Mouse (Mus musculus): ENCODE measurements at regions not wholly inside any gene's neighbourhood (a gene's known extent, or its start where the extent isn't known, plus 50 kb on each side); places are given as distances from the start of the nearest gene placed in this dataset.

DNA sequence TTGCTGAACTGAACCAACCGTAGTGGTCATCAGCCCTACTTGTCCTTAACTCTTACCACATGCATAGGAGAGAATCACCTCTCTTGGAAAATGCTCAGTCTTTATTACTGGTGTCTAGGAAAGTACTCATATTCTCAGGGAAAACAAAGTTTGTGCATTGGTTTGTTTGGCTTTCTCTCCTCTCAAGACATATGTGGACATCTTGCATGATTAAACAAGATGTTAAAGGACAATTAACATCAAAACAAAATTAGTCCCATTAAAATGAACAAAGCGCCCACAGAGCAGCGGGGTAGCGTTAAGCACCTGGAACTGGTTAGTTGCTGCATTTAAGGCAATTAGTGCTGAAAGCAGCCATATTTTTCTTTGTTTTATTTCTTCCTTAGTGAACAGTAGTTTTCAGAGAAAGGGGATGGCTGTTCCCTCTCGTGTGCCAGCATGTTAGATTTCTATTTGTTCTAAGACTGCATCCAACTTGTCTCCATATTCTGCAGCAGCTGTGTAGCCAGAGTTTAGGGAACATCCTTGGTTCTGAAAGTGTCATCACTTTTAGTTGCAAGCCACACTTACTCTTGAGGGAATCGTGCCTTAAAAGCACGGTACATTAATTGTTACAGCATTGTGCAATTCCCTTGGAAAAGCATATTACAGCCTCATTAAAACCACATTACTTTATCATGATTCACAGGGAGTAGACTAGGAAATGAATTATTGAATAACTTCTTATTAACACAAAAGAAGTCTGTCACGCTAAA lies 137.7 kb downstream of the Ube2u start:
- DNase-seq (ENCODE audit: low read depth, low spot score), result peak; percentile 9

DNA sequence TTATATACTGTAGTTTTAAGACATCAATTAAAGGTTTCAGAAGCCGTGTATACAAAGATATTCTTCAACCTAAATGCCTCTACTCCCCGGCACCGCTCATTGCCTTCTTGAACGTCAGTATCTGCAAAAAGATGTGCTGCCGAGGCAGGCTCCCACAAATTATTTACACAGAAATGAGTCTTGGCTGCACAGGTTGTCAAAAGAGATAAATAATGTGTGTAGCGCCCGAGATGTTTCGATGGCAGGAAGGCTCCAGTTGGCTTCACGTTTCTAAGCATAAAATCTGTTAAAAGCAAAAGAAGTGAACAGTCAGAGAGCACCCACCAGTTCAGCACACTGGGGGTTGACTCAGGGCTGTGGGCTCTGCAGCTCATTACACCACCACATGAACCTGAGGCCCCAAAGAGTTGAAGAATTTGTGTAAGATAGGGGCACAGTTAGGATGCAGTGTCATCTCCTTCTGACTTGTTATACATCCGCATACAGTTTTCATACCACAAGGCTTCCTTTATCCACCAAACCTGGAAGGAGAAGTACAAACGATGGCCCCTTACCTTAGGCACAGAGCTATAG lies 138.4 kb downstream of the Ube2u start:
- no peak for DNase-seq (ENCODE audit: low read depth, low spot score)

DNA sequence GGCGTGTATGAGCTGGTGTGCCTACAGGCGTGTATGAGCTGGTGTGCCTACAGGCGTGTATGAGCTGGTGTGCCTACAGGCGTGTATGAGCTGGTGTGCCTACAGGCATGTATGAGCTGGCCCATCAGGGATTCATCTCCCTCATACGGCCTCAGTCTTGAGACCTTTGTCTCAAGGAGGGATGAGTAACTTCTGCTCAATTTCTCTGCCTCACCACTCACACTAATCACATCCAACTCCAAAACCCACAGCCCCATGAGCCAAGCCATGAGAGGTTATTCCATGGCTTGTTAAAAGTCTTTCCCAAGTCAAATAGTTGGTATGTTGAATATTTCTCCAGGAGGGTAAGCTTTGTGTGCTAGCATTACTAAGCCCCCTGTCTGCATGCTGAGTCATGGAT lies 146.0 kb downstream of the Ube2u start:
- no peak for DNase-seq (ENCODE audit: low read depth, low spot score)

DNA sequence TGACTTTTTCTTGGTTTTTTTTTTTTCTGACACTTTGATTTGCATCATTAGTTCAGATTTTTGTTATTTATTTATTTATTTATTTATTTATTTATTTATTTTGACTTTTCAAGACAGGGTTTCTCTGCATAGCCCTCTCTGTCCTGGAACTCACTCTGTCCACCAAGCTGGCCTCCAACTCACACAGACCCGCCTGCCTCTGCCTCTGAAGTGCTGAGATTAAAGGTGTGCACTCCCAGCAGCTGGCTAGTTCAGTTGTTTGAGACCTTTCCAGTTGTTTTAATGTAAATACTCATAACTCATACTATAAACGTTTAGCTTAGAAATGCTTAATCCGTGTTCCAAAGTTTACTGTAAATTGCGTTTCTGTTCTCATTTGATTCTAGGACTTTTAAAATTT lies 147.9 kb downstream of the Ube2u start:
- no peak for DNase-seq (ENCODE audit: low read depth, low spot score)

DNA sequence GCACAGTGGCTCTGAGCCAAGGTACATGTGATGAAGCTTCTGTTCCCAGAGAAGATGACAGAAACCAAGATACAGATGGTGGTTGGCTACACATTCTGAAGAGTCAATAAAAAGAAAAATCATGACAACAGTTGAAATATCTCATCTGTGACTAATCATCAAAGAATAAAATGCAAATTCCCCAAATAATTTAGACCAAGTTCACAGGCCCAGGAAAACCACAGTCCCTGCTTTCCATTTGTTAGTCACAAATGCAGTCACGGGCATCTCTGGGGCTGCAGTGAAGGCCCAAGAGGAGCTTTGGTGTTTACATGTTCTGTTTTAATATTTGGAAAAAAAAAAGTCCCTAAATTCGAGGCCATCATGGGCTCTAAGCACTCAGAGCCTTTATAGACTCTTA lies 142.1 kb upstream of the Cachd1 start:
- no peak for DNase-seq (ENCODE audit: low read depth, low spot score)

DNA sequence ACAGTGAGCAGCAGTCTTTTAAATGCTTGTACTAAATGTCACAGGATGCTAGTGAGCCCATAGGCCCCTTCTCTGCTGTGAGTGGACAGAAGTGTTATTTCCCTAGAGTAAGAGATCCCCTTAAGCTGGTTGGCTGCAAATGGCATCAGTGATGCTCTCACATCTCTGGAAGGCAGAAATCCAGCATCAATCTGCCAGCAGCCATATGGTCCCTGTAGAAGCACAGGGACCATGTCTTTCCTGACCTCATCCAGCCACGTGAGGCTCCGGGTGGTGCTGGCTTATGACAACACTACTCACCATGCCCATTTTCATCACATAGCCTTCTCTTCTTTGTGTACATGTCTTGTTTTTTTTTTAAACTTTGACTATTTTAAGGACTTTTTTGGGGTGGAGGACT lies 138.9 kb upstream of the Cachd1 start:
- DNase-seq (ENCODE audit: low read depth, low spot score), result no peak

DNA sequence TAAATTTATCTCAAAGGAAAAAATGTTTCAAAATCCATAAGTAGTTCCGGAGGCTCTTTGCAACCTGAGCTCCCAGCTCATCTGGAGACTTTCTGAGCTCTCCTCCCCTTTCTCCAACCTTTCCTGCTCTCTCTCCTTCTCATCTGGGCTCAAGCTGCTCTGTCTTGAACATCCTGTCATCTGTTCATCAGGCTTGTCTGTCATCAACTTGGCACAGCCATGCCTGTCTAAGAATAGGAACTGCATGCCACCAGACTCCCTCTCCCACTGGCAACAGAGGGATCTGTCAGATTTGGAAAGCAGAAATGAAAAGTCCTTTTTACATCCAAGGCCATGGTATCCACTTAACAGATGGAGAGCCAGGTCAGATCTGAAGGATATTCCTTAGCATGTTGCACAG lies 115.3 kb upstream of the Cachd1 start:
- no peak for DNase-seq (ENCODE audit: low read depth, low spot score)

DNA sequence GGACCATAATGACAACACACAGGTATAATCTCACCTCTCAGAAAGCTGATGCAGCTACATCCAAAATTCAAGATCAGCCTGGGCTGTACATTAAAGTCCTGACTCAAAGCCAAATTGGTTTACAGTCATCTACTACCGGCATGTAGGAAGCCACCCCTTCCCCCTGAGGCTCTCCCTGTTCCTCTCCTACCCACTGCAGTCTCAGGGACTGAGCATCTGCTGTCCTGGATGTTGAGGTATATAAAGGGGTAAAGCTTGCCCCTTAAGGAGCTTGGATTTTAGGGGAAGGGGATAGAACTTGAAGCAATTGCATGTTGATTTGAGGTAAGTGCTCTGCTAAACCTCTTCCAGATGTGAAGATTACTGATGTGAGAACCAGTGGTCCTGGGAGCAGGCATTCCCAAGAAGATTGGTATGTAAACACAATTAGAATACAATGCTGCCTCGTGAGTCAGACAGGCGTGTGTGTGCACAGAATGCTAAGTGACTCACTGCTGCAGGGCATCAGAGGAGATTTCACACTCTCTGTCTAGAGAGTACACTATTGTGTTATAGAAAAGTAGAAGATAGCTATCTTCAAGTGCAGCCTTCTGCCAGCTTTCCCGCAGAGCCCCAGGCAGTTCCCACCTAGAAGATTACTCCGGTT lies 111.7 kb upstream of the Cachd1 start:
- DNase-seq (ENCODE audit: low read depth, low spot score), result no peak

DNA sequence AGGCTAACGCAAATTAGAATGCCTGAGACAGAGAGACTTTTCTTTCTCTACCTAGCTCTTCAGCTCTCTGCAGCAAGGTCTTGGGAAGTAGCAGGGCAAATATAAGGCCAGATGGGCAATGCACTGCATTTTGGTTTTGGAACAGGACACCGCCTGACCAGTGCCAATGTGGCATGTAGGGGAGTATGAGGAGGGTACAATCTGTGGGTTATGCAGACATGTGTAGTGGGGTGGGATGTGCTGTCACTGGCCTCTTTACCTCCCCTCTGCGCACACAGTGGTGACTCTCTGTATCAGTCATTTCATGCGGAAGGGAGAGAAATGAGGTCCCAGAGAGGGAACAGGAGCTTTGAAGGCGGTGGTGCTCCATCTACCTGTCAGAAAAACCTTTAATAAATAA lies 105.9 kb upstream of the Cachd1 start:
- no peak for DNase-seq (ENCODE audit: low read depth, low spot score)

DNA sequence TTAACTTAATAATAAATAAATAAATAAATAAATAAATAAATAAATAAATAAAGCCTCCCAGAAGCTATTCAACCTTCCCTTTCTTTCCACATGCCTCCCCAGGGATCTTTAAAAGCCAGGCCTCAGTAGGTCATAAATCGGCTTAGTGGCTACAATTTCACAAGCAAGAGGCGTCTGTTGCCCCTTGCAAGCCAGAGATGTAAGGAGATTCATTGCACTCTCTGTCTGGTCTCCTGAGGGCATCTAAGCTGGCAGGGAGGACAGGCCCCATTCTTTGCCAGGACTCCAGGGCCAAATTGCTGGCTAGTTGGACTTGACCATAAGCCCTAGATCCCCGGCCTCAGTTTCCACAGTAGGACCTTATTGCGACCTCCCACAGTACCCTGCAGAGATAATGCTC lies 101.6 kb upstream of the Cachd1 start:
- DNase-seq (ENCODE audit: low read depth, low spot score), result peak; percentile 16

DNA sequence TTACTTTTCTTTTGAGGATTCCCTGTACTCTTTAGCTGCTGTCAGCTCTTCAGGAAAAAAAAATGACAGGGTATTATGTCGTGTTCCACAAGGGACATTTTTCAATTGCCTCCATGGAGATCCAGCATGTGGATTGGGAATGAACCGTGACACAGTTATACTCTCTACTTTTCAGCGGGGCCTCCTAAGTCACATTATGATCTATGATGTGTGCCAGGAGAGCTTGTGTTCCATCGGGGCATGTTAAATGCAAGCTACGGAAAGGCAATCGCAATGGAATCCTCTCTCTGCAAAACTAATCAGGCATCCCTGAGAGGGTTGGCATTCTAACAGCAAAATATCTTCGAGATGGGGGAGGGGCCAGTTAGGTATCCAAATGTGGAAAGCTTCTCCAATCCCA lies 92.7 kb upstream of the Cachd1 start:
- no peak for DNase-seq (ENCODE audit: low read depth, low spot score)

DNA sequence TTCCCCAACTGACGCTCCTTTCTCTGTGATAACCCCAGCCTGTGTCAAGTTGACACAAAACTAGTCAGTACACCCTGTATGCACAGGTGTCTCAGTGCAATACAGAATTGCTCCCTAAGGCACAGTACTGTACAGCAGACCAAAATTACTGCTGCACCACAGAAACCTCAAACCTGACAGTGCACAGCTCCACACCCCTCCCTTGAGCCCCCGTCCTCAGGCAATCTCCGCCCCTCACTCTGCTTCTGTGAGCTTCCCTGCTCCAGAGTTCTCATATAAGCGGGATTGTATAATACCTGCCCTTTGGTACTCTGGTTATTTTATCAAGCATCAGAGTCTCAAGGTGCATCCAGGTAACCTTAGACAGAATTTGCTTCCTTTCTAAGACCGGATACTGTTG lies 76.5 kb upstream of the Cachd1 start:
- no peak for DNase-seq (ENCODE audit: low read depth, low spot score)

DNA sequence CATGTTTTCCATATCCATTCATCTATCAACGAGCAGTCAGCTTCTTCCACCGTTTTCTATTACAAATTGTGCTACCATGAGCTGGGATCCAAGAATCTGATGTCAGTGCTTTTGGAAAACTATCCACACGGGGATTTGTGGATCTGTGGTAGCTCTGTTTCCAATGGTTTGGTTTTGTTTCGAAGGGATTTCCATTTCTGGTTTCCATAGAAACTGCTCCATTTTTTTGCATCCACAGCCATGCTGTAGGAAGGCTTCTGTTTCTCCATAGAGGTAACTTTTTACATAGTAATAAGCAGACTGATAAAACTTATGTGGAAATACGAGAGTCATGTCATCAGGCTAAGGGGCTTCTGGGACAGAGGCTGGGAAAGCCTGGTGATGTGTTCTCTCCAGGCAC lies 76.1 kb upstream of the Cachd1 start:
- DNase-seq (ENCODE audit: low read depth, low spot score), result no peak

DNA sequence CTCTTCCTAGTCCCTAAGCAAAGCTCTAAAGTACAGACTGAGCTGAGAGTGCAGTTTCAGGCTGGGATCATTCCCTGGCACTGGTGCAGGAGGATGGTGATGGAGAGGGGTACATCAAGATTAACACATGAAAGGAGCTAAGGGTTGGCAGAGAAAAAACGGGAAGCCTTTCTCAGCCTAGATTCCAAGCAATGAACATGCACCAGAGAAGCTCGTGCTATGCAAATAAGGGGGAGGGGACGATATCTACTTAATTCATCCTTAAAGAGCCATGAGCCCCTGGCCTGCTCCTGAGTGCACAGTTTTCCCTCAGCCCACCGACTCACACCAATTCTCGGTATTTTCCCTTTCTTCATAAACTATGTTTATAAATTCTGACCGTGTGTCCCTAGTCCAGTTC lies 70.5 kb upstream of the Cachd1 start:
- no peak for DNase-seq (ENCODE audit: low read depth, low spot score)

DNA sequence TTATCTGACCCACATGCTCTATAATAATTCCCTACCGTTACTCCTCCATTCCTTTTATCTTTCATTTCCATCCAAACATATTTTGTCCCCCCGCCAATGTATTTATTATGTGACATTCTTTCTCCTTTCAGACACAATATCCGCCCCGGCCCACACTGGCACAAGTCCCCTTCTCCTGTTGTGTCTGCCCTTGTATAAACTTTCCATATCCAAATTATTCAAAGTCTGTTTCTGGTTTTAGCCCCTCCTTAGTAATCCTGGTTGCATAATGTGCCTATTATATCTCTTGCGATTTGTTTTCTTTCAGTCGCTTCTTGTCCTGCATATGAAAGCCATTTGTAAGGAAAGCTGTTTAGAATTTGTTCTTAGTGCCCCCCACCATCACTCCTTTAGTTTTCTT lies 69.3 kb upstream of the Cachd1 start:
- DNase-seq (ENCODE audit: low read depth, low spot score), result no peak

DNA sequence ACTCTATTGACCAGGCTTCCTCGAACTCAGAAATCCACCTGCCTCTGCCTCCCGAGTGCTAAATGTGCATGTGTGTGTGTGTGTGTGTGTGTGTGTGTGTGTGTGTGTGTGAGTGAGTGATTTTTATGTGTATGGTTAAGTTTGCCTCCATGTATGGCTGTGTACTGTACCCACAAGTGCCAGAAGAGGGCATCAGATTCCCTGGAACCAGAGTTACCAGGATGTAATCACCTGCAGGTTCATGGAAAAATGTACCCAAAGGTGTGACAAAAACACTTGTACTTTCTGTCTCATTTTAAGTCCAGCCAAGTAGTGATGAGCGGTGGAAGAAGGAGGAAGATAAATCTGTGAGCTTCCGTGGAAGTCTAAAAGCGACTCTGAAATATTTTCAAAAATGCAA lies 68.2 kb upstream of the Cachd1 start:
- DNase-seq (ENCODE audit: low read depth, low spot score), result no peak

DNA sequence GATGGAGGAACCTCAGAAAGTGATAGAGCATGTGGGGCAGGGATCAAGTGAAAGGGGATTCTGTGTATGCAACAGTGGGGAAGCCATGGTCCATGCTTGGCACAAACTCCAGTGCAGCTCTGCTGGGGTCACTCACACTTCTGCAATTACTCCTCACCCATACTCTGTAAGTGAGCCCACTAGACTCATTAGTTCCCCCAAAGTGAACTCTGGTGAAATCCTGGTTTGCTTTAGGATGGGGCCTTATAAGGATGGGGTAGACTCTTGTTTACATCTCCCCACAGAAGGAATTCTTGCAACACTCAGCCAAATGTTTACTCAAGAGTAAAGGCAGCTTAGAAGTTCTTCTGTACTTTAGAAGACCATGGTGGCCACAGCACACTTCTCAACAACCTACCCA lies 62.2 kb upstream of the Cachd1 start:
- DNase-seq (ENCODE audit: low read depth, low spot score), result no peak

DNA sequence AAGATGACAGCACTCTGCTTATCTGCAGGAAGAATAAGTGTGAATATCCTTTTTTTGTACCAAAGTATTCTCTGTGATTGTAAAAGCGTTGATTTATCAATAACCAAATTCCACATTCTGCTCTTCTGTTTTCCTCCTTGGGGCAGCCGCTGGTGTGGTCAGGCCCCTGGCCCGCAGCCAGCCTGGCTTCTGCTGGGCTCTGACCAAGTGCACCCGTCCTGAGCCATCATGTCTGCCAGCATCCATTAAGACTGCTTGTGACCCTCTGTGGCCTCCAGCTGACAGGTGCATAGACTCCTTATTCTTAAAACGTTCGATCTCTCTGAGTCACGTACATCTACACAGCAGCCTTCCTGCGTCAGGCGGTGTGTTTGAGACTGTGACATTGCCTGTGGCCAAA lies 58.9 kb upstream of the Cachd1 start:
- no peak for DNase-seq (ENCODE audit: low read depth, low spot score)

DNA sequence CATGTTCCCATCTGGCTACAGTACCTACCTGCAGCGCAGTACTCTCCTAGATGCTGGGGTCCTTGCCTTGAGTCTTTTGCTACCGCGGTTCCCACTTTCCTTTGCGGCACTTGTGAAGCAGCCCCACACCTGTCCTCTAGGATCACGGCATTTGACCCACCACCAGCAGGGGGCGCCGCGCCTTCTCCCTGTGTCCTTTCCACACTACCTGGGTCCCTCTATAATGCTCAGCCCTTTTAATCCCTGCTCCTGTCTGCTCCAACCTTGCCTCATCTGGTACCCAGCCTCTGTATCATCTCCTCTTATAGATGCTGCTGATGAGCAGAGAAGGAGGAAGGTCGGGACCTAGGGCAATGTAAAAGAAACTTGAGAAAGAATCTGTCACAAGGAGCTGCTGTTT lies 53.9 kb upstream of the Cachd1 start:
- DNase-seq (ENCODE audit: low read depth, low spot score), result no peak

DNA sequence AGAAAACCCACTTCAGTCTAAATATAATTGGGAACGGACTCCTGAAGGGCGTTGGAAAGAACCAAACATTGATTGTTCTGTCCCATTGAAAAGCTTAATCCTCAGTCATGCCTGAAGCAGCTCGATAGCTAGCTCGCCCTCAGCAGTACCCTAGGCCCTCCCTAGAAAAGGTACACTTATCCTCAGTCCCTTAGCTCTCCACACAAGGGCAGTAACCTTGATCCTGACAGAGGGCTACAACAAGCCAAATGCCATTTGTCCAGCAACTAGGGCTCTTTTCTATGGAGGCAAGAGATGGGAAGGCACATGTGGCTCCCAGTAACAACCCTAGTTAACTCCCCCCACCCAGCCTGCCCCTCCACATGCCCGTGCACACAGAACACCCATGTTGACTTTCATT lies 53.4 kb upstream of the Cachd1 start:
- DNase-seq (ENCODE audit: low read depth, low spot score), result no peak

DNA sequence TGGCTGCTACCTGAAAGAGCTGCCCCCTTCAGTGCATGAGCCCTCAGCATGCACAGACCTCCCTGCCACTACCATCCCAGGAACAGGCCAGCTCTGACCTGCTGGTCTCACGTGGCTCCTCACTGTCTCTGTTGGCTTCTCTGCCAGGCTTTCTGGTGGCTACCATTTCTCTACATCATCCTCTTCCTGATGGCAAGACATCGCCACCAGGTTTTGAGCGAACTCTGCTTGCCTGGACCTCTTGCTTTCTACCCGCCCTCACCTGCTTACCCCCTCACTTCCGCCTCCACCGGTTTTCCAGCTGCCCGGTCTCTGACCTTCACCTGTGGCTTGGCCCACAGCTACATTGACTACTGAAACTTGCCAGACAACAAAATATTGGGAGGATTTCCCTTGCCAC lies 50.7 kb upstream of the Cachd1 start:
- no peak for DNase-seq (ENCODE audit: low read depth, low spot score)

DNA sequence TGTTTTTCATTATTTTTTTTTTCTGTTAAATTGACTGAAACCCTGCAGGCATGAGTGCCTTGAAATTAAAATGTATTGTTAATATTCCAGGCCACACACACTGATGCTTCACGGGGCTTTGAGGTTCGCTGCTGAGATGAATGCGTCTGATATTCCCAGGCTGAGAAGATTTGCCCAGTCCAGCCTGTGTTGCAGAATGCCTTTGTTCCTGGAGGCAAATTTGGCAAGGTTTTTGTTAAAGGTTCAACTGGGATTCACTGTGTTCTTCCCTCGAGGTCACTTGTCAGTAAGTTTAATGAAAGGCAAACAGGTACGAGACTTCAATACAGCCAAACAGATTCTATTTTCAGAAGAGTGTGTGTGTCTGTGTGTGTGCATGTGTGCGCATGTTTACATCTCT lies 50.0 kb upstream of the Cachd1 start:
- no peak for DNase-seq (ENCODE audit: low read depth, low spot score)
